Mouse (Mus musculus) forebrain, embryonic 13.5 days (tissue): Measurements from ENCODE around the gene Tmem229a. TPM values are rescaled to one million over a fixed set of nuclear protein-coding genes. Genes with fewer than 3 reads are reported as not detected.

Experiments
- ATAC-seq: fragments of 200-750 bp; cut with Nextera tagmentation; 2 replicates; pipeline ENCODE4 v1.8.0; 2017
- H3K27ac ChIP-seq: fragments of 300-500 bp; sonication (generic); 2 replicates; pipeline ENCODE4 v1.5.1; 2015; ENCODE audit warnings: inconsistent platforms, mild to moderate bottlenecking, moderate library complexity
- H3K27me3 ChIP-seq: fragments of 300-500 bp; sonication (generic); 2 replicates; pipeline ENCODE4 v1.6.1; 2015; ENCODE audit warnings: mild to moderate bottlenecking, inconsistent platforms
- H3K36me3 ChIP-seq: fragments of 300-500 bp; sonication (generic); 2 replicates; pipeline ENCODE4 v1.6.1; 2015; ENCODE audit warnings: mild to moderate bottlenecking, inconsistent platforms; ENCODE audit not compliant: poor library complexity, severe bottlenecking
- H3K4me1 ChIP-seq: fragments of 300-500 bp; sonication (generic); 2 replicates; pipeline ENCODE4 v1.6.1; 2015; ENCODE audit warnings: inconsistent platforms
- H3K4me2 ChIP-seq: fragments of 300-500 bp; sonication (generic); 2 replicates; pipeline ENCODE4 v1.6.1; 2015; ENCODE audit warnings: inconsistent platforms, mild to moderate bottlenecking, moderate library complexity
- H3K4me3 ChIP-seq: fragments of 300-500 bp; sonication (generic); 2 replicates; pipeline ENCODE4 v1.5.1; 2015; ENCODE audit warnings: mild to moderate bottlenecking, inconsistent platforms
- H3K9ac ChIP-seq: fragments of 300-500 bp; sonication (generic); 2 replicates; pipeline ENCODE4 v1.6.1; 2015; ENCODE audit warnings: mild to moderate bottlenecking, inconsistent platforms
- H3K9me3 ChIP-seq: fragments of 300-500 bp; sonication (generic); replicated peaks from 2 replicates; pipeline ENCODE4 v1.6.1; 2016; ENCODE audit warnings: inconsistent platforms
- WGBS: fragments of 180-500 bp; shearing (Covaris S2); methylation state at CpG from one replicate; pipeline ENCODE4 v1.1.7; 2015; 5-methylcytosine and 5-hydroxymethylcytosine counted together
- polyA plus RNA-seq: library from polyadenylated mRNA; unstranded; fragments of >200 nt; fragmentation: Nextera tagmentation; extraction: Ambion mirVana; gene quantifications from 2 replicates; pipeline ENCODE4 v1.2.1, GENCODE M21; 2015

The Tmem229a gene
- 0.98 and 1.6 TPM in 2 replicates for polyA plus RNA-seq

- ATAC-seq: peak; percentile 87
- Histone ChIP-seq H3K36me3 (no peaks in the 10 kb centered on the region), H3K9me3 (no peaks in the 10 kb centered on the region), H3K9ac (peak within 1 kb of the TSS; percentile 84), H3K27me3 (0 out of 2 replicates have a peak, but pooled peaks cover 9% of the 10 kb centered on the region), H3K4me3 (peak within 1 kb of the TSS; percentile 71), H3K27ac (peak within 1 kb of the TSS; percentile 71), H3K4me2 (peak within 1 kb of the TSS; percentile 91), H3K4me1 (peaks cover 5% of the 10 kb centered on the region; the same call in 1 of the 2 replicates)
- 1% methylated on average over 45 of the region's 46 CpGs for WGBS
Observed at GRCm38 (mm10) chr6:24955946-24956585, at the start of gene Tmem229a. Gene Tmem229a, minus strand, starts transcription at chr6:24956297.

- no peaks in the 10 kb centered on the region for H3K27me3 ChIP-seq
- H3K36me3 ChIP-seq: no peaks in the 10 kb centered on the region
- H3K4me2 ChIP-seq: no peak overlapping the region
- no peak overlapping the region for H3K9ac ChIP-seq
- no peak for ATAC-seq
- H3K4me1 ChIP-seq: no peaks in the 10 kb centered on the region
- H3K9me3 ChIP-seq: no peaks in the 10 kb centered on the region
- H3K27ac ChIP-seq: no peak overlapping the region
- no peak overlapping the region for H3K4me3 ChIP-seq
- WGBS: 66% methylated on average over 2 of the region's 2 CpGs
Observed at GRCm38 (mm10) chr6:24993754-24994153, 37.7 kb upstream of the Tmem229a start.

GRCm38 (mm10) chr6:24989836-24990235 lies 33.7 kb upstream of the Tmem229a start:
- H3K9me3 ChIP-seq: no peaks in the 10 kb centered on the region
- H3K4me3 ChIP-seq: no peak overlapping the region
- no peak overlapping the region for H3K27ac ChIP-seq
- H3K36me3 ChIP-seq: no peaks in the 10 kb centered on the region
- H3K27me3 ChIP-seq: no peaks in the 10 kb centered on the region
- no peak overlapping the region for H3K9ac ChIP-seq
- no peak for ATAC-seq
- no peaks in the 10 kb centered on the region for H3K4me1 ChIP-seq
- H3K4me2 ChIP-seq: no peak overlapping the region

- no peaks in the 10 kb centered on the region for H3K36me3 ChIP-seq
- ATAC-seq: no peak
- H3K27ac ChIP-seq: no peak overlapping the region
- 25% methylated on average over 2 of the region's 2 CpGs for WGBS
- H3K27me3 ChIP-seq: no peaks in the 10 kb centered on the region
- H3K4me3 ChIP-seq: no peak overlapping the region
- no peaks in the 10 kb centered on the region for H3K9me3 ChIP-seq
- H3K4me1 ChIP-seq: no peaks in the 10 kb centered on the region
- no peak overlapping the region for H3K4me2 ChIP-seq
- no peak overlapping the region for H3K9ac ChIP-seq
Observed at GRCm38 (mm10) chr6:24976176-24976575, 20.1 kb upstream of the Tmem229a start.

- Histone ChIP-seq H3K9ac (no peak overlapping the region), H3K4me2 (no peak overlapping the region), H3K9me3 (no peaks in the 10 kb centered on the region), H3K27me3 (no peaks in the 10 kb centered on the region), H3K4me3 (no peak overlapping the region), H3K36me3 (no peaks in the 10 kb centered on the region), H3K4me1 (no peaks in the 10 kb centered on the region), H3K27ac (no peak overlapping the region)
- no peak for ATAC-seq
- WGBS: 94% methylated on average over 3 of the region's 3 CpGs
Observed at GRCm38 (mm10) chr6:24968471-24969223, 12.6 kb upstream of the Tmem229a start.

- WGBS: 89% methylated on average over 7 of the region's 7 CpGs
- H3K9me3 ChIP-seq: no peaks in the 10 kb centered on the region
- H3K4me3 ChIP-seq: no peak overlapping the region
- H3K27ac ChIP-seq: no peak overlapping the region
- ATAC-seq: no peak
- no peaks in the 10 kb centered on the region for H3K36me3 ChIP-seq
- no peaks in the 10 kb centered on the region for H3K4me1 ChIP-seq
- H3K27me3 ChIP-seq: no peaks in the 10 kb centered on the region
- H3K9ac ChIP-seq: no peak overlapping the region
- H3K4me2 ChIP-seq: no peak overlapping the region
Observed at GRCm38 (mm10) chr6:24967726-24968125, 11.6 kb upstream of the Tmem229a start.

GRCm38 (mm10) chr6:24966010-24966682 lies 10.0 kb upstream of the Tmem229a start:
- Histone ChIP-seq H3K36me3 (no peaks in the 10 kb centered on the region), H3K27ac (no peak overlapping the region), H3K27me3 (no peaks in the 10 kb centered on the region), H3K4me2 (no peak overlapping the region), H3K9me3 (no peaks in the 10 kb centered on the region), H3K4me3 (no peak overlapping the region), H3K9ac (no peak overlapping the region), H3K4me1 (no peaks in the 10 kb centered on the region)
- ATAC-seq: no peak
- 69% methylated on average over 2 of the region's 2 CpGs for WGBS

GRCm38 (mm10) chr6:24963754-24964153 lies 7.7 kb upstream of the Tmem229a start:
- Histone ChIP-seq H3K4me3 (no peak overlapping the region), H3K27me3 (no peaks in the 10 kb centered on the region), H3K4me2 (no peak overlapping the region), H3K9ac (no peak overlapping the region), H3K36me3 (no peaks in the 10 kb centered on the region), H3K27ac (no peak overlapping the region), H3K4me1 (no peaks in the 10 kb centered on the region), H3K9me3 (no peaks in the 10 kb centered on the region)
- no peak for ATAC-seq
- 81% methylated on average over 5 of the region's 5 CpGs for WGBS

GRCm38 (mm10) chr6:24956586-24956973 lies 483 bp upstream of the Tmem229a start:
- Histone ChIP-seq H3K9ac (peak overlapping the region; percentile 84), H3K36me3 (no peaks in the 10 kb centered on the region), H3K4me2 (peak overlapping the region; percentile 91), H3K9me3 (no peaks in the 10 kb centered on the region), H3K27ac (peak overlapping the region; percentile 71), H3K4me1 (peaks cover 5% of the 10 kb centered on the region; the same call in 1 of the 2 replicates), H3K27me3 (0 out of 2 replicates have a peak, but pooled peaks cover 9% of the 10 kb centered on the region), H3K4me3 (peak overlapping the region; percentile 71)
- whole genome bisulfite sequencing: 0% methylated on average over 2 of the region's 5 CpGs
- no peak for ATAC-seq

GRCm38 (mm10) chr6:24955131-24955945 lies 759 bp downstream of the Tmem229a start:
- ATAC-seq: peak; percentile 85
- H3K9ac ChIP-seq: peak overlapping the region; percentile 84

GRCm38 (mm10) chr6:24954126-24954525 lies 2.0 kb downstream of the Tmem229a start:
- Histone ChIP-seq H3K9me3 (no peaks in the 10 kb centered on the region), H3K4me3 (no peak overlapping the region), H3K27me3 (0 out of 2 replicates have a peak, but pooled peaks cover 9% of the 10 kb centered on the region), H3K27ac (no peak overlapping the region), H3K36me3 (no peaks in the 10 kb centered on the region), H3K4me2 (no peak overlapping the region), H3K9ac (no peak overlapping the region), H3K4me1 (peaks cover 5% of the 10 kb centered on the region; the same call in 1 of the 2 replicates)
- ATAC-seq: no peak
- WGBS: 83% methylated on average over 5 of the region's 5 CpGs

More at GRCm38 (mm10) chr6:24955131-24955945, 759 bp downstream of the Tmem229a start:
- Histone ChIP-seq H3K27ac (peak overlapping the region; percentile 71), H3K4me1 (peaks cover 5% of the 10 kb centered on the region; the same call in 1 of the 2 replicates), H3K27me3 (0 out of 2 replicates have a peak, but pooled peaks cover 9% of the 10 kb centered on the region), H3K36me3 (no peaks in the 10 kb centered on the region), H3K4me3 (peak overlapping the region; percentile 71), H3K4me2 (peak overlapping the region; percentile 91), H3K9me3 (no peaks in the 10 kb centered on the region)
- WGBS: 1% methylated on average over 82 of the region's 91 CpGs
